Mouse (Mus musculus) adrenal gland, adult 18-20 months (tissue): Measurements from ENCODE around the gene Ip6k3. TPM values are rescaled to one million over a fixed set of nuclear protein-coding genes. Genes with fewer than 3 reads are reported as not detected.

Experiments used
- DNase-seq, 2 experiments: peaks; one replicate each; pipeline ENCODE4 v3.0.0; 2021 to 2022; ENCODE audit warnings: low spot score in 2 of 2
- total RNA-seq, 2 experiments: library from RNA; stranded (reverse); gene quantifications; 1 replicate in 1 of 2; 2 replicates in 1 of 2; pipeline ENCODE4 v1.2.3; 2021

Ip6k3 gene
- total RNA-seq, 2 experiments from 2014 or later: 0.60 to 2.2 TPM

DNA sequence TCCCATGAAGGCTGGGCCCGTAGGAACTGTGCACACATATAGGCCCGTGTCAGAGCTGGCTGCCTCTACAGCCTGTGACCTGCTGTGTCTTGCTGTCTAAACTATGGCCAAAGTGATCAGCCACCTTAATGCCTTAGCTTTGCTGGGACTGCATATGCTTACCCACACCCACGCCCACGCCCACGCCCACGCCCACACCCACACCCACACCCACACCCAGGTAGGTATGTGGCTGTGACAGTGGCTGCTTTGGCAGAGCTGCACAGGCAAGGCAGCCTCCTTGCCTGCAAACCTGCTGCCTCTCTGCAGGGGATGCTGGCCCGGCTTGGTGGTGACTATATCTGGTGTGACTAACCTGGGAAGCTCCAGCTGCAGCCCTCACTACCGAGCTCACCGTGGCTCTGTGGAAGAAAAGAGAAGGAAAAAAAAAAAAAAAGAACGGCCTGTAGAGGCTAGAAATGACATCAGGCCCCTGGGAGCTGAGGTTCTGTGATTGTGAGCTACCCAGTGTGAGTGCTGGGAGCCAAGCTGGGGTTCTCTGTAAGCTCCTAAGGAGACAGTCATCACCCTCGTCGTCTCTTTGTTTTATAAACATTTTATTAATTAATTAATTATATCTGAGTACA is 16.2 kb upstream of the Ip6k3 start:
- no peak for DNase-seq

DNA sequence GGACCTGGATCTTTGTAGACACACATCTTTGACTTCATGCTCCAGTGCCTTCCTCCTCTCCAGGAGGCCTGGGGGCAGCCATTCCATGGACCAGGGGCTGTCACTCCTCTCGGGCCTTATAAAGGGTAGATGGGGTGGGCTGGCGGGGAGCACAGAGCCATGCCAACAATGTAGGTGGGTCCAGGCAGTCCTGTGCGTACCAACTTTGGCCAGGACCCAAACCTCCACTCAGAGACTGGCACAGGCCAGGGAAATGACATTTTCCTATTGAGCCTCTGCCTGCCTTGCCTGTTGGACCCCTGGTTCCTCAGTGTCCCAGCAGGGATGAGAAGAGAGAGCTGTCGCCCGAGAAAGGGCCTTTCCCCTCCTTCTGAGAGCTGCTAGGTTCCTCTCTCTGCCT is 14.8 kb upstream of the Ip6k3 start:
- no peak for DNase-seq

DNA sequence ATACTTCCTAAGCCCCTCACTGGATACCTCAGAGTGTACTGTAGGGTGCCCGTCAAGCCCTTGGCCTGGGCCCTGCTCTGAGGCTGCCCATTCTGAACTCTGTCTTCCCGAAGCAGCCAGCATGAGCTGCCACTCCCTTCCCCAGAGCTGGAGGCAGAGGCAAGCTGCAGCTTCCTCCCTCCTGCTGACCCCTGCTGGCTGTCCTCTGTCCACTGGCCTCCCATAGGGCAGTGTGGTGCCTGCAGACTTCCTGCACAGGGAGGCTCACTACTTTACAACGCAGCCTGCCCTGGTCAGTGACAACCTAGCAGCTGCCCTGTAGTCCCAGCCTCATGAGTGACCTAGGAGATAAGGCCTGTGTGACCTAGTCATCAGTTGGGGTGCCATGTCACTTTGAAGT is 14.1 kb upstream of the Ip6k3 start:
- no peak for DNase-seq

DNA sequence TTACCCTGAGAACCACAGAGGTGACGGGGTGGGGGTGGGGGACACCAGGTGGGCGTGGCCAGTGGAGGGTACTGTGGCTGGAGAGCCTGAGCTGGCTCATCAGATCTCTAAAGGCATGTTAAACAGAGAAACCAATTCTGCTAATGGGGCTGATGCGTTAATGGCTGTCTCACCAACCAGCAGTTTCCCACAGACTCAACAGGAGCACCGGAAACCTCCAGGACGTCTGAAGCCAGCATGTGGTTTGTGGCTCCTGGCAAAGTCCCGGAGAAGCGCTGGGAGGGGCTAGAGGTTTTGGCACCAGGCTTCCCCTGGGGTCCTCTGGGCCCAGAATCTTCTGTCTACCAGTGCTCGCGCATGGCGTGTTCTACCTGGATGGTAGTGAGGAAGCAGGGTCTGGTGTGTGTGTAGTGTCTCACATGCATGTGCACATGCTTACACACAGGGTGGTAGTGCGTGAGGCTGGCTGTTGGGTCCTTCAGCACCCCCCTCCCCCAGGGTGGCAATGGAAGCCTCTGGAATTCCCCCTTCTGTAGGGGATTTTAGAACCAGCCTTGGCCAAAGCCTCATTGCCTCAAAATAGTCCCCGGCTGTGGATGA is 12.2 kb upstream of the Ip6k3 start:
- DNase-seq: no peak

DNA sequence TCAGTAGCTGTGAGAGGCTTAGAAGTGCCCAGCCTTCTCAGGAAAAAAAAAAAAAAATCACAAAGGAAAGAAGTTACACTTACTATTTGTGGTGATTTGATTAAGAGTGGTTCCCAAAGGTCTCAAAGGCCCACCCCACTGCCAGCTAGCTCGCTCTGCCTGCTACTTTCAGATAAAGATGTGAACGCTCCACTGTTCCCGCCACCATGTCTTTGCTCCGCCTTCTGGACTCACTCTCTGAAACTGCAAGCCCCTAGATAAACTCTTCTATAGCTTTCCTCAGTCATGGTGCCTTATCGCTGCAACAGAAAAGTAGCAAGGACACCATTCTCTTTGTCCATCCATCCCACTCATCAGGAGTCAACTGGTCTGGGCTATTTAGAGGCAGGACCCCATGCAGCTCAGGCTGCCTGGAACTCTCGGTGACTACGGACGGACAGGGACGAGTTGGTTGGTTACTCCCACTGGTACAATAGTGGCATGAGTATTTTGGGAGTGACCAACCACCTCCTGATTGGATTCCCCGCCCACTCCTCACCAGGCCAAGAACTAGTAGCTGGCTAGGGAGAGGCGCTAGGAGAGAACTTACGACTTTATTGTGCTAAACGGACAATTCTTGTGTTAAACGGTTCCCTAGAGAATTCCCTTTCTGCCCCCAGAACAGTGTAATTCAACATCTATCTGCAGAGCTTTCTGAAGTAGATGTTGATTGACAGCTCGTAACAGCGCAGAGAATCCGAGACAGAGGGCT is 11.0 kb upstream of the Ip6k3 start:
- no peak for DNase-seq

DNA sequence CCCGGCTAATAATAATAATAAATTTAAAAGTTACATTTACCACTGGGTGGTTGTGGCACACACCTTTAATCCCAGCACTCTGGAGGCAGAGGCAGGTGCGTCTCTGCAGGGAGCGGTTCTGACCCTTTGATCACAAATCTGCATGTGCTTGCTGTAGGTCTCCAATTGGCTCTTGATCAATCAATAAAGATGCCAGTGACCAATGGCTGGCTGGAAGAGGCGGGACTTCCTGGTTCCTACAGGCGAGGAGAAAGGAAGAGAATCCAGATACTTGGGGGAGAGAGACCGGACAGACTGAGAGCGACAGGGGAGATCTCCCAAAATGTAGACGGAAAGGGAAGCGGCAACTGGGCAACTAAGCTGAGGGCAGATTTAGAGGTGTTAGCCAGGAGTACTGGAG is 10.4 kb upstream of the Ip6k3 start:
- no peak for DNase-seq

DNA sequence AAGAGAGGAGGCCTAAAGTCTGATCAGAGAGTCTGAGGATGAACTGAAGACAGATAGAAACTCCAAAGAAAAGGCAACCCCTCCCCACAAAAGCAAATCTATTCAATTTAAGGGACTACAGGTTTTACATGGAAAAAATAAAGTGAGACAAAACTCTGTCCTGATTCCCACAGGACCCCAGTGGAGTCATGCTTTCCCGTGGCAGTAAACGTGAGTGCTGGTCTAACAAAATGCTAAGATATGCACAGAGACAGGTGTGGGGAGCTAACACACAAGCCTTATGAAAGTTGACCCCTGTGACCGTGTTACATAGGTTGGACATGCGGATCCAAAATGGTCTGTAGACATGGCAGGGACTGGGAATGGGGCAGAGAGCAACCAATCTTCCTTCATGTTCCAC is 9.2 kb upstream of the Ip6k3 start:
- DNase-seq: no peak

DNA sequence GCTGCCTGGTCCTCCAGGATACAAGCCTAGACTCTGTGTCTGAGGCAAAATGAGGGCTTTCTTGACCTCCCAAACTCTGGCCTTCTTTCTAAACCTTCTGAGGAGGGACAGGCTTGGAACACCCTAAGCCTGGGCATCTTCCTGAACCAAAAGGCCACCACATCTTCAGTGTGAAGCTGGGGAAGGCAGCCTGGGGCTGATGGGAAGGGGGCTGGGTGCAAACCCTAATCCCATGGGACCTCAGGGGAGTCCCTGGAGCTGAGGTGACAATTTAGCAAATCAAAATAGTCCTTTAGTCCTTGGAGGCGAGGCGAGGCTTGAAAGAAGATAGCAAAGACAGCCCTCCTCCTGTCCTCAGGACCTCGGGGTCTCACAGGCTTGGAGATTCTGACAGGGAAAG is 8.7 kb upstream of the Ip6k3 start:
- DNase-seq: no peak

DNA sequence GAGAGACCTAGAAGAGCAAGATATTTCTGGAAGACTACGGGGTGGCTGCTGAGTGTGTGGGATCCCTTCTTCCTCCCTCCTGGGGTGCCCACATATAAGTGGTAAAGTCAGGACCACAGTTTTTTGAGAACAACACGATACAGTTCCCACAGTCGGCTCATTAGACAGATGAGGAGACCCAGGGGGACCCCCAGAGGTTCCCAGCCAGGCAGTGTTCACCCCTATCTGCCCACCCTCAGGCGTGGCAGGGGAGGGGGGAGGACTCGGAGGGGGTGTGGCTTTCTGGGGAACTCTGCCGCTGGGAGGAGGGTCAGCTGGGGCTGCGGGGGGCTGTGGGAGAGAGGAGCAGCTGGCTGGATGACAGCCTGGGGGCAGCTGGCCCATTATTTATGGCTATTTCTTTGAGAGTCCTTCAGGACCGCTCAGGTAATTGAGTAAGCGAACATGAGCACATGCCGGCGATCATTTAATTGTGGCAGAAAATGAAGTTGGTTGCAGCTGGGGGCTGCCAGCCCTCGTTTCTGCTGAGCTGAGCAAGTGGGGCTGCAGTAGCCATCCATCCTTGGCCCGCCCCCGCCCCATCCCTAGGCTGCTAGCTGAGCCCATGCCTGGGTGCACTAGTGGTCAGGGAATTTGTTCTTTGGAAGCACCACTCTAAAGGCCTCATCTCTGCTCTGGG is 7.7 kb upstream of the Ip6k3 start:
- no peak for DNase-seq

DNA sequence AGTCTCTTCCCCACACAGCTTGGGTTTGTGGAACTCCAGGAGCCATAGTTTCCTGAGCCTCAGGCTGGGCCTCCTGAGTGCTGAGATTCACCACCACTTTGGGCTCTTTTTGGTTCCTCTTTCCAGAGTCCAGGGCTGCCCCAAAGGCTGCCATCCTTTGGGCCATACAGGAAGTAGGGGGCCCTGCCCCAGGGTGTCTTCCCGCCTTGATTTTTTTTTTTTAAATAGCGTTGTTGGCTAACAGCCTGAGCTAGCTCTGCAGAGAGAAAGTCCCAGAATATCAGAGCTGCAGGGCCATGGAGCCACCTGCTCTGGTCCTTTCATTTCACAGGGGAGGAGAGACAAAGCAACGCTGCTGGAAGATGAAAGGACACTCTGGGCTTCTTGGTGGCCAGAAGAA is 6.1 kb upstream of the Ip6k3 start:
- no peak for DNase-seq

DNA sequence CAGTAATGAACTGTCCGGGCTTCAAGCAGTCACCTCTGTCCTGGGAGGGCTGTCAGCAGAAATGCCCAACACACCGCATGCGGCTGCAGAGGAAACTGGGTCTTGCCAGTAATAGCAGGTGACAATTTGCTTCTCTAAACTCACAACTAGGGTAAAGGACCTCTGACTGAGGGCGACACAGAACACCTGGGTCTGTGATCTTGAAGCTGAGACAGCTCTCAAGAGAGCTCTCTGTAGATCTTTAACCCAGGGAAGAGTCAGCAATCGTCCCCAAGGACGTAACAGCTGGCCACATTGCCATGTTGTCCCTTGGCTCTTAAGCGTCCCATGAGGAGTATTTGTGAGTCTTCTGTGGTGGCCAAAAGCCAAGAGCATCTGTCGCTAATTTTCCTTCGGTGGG is 4.9 kb upstream of the Ip6k3 start:
- no peak for DNase-seq

DNA sequence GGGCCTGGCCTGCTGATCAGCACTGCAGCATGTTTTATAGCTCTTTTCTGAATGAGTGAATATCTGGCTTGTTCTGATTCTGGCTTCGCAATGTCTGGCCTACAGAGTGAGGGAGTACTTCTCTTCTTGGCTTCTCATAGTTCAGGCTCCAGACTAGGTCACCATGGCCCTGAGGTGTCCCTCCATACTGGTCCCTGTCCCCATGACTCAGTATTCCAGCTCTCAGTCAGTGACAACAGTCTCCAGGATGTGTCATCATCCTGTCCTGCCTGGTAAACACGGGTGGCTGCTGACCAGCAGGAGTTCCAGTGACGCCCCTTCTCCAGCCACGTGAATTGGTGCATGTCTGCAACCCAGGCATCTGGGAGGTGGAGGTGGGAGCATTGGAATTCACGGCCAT is 3.5 kb upstream of the Ip6k3 start:
- DNase-seq: peak in 1 of 2 experiments; percentile 35

DNA sequence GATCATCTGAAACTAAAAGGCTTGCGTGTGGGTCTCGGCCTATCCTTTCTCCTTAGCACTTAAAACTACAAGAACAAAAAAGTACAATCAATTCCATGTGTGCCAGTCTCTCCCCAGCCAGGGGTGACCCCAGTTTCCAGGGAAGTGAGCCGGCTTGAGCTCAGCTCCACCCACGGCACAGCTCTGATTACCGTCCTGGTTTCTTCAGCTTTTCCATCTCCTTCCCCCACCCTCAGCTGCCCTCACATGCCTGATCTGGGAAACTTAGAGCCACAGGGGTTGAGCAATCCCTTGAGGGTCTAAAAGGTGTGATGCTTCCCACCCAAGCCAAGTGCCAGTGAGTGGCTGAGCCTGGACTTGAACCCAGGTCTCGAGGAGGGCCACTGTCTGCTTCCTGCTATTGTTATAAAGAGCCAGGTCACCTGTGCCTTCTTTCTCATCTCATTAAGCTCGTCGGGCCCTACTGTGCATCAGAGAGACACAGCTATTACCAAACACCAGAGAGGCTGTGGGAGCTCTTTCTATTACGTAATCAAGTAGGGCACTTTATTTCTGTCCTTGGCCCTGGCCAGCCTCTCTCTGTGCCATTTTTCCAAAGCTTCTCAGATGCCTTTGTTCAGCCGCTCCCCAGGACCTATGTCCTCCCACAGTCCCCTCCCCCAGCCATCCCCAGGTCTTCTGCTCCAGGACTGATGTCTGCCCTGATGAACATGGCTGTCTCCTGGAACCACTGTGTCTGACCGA is 2.5 kb upstream of the Ip6k3 start:
- no peak for DNase-seq

DNA sequence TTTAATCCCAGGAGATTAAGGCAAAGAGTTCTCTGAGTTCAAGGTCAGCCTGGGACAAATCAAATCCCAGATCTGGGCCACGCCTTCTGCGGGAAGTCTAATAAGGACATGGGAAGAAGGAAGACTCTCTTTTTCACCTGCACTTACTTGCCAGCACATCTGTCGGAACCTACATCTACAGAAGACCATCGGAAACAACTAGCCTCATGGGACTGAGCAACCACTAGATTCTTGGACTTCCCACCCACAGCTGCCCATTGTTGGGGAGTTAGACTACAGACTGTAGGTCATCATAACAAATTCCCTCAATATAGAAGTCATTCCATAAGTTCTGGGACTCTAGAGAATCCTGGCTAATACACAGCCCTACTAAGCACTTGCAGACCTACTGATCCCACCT is 974 bp upstream of the Ip6k3 start:
- DNase-seq: no peak

DNA sequence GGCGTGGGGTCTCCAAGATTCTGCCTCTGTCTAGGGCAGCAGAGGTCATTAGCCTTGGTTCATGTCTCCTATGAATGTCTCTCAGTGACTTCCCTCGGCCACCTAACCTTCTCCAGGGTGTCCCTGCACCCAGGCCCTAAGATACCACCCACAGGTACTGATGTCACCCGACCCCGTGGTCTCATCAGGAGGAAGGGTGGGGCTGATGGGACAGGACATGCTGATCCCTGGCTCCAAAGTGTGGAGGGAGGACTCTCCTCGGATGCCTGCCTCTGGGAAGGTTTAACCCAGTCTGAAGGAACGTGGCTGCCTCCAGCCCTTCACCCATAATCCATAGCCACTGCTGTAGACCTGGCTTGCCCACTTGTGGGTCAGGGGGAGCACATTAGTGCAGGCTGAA is 694 bp downstream of the Ip6k3 start:
- DNase-seq: no peak

DNA sequence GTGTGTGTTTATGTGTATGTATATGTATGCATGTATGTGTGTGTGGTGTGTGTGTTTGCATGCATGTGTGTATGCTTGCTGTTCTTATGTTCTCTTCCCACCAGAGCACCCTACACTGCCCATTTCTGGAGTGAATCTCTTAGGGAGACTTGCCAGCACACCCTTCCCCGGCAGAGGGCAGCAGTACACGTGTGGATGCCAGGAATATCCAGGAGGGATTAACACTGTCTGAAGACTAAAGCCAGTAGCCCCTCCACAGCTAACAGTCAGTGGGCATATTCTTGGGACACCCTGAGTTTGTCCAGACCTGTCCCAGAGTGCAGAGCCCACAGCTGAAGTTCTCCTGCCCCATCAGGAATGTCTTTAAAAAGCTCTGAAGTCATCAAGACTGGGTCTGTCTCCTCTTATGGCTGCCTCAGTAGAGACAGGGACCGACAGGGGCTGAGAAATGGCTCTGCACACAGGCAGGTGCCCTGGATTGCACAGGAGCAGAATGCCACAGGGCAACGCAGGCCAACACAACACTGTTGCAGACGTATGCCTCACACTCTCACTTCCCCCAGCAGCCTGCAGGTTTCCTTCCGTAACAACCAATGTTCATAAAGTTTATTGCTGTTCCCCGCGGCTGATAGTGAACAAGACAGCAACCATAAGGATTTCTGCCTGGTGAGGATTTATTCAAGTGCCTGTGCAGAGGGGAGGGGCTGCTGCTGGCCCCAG is 2.4 kb downstream of the Ip6k3 start:
- no peak for DNase-seq

DNA sequence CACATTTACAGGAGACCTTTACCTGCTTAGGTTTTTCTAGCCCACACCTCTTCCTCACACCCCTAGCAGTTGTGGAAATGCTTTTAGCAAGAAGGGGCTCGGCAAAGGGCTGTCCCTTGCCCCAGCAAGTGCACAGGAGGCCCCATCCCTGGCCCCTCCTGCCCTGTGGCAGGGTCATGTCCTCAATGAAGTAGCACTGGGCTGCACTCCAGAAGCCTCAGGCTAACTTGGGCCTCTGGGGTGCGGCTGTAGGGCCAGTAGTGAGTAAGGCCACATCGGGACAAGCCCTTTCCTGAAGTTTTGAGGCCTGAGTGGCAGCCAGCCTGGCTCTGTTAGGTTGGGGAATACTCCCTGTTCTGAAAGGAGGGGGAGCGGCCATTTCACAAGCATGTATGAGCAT is 6.7 kb downstream of the Ip6k3 start:
- no peak for DNase-seq

DNA sequence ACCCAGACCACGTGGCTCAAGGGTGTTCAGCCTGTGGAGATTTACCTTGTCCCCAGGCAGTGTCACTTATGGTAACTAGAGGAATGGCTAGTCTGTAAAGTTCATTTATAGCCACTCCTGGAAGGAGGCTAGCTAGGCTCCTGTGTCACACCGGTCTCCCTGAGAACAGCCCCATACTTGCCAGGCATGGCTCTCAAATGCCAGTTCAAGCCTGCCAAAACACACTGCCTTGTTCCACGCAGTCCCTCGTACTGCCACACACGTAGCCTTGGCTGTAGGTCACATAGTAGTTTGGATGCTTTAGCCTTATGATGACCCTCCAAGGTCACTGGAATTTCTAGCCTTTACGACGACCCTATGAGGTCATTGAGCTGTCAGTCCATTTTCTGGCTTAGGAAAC is 8.4 kb downstream of the Ip6k3 start:
- DNase-seq: no peak

DNA sequence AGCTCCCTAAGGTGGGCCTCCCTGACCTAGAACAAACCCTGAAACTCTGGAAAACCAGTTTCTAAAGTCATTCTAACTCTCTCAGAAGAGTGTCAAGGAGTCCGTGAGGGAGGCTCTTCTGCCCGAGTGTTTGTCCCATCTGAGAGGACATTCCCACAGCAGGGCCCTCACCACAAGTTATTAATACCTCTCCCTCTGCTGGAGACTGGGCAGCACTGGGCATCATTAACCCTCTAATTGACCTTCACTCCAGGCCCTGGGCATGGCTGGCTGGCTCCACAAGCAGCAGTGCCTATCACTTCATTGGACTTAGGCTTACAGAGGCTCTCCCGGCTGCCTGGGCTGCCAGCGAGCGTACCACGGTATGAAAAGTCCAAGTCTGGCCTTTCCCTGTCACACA is 9.2 kb downstream of the Ip6k3 start:
- no peak for DNase-seq

DNA sequence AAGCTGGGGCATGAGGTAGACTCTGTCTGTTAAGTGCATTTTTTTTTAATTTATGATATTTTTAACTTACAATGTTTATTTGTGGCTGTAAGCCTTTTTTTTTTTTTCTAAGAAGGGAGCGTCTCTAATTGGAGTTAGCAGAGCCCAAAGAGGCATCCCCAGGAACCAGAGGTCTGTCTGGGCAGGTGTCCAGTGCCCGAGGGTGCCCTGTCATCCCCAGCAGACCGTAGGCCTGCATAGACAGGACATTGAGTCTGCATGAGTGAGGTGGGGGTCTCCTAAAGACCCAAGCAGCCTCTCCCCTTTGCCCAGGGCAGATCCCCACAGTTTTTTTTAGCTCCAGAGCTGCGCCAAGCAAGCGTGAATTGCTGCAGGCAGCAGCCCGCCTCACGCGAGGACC is 11.8 kb downstream of the Ip6k3 start:
- no peak for DNase-seq

DNA sequence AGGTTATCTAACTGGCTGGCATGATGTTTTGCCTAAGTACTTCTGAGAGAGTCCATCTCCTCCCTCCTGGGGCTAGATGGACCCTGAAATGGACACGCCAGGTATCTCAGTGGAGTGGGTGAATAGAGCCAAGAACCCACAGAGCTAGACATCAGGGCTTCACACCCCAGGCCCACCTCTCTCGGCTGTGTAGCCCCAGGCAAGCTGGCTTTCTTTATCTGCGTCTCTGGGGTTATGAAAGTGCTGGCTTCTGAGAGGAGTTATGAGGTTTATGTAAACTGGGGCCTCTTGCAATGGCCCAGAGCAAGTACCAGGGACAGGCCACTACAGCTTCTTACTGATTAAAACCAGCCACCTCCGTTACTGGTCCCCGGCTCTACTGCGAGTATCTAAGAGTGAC is 12.7 kb downstream of the Ip6k3 start:
- no peak for DNase-seq
